In genomic region chr17:85400751-85401150, GRCm38 (mm10) we compare ENCODE assay signal across 22 mouse cellular contexts.
"Had no signal": no experiment of that assay in that cellular context is flagged by ENCODE, and none has a peak within 500 bp of the region (broad histone marks: within the 10 kb centered on the region; RNA-seq: fewer than 3 reads in every experiment).

No protein-coding gene starts in this region.

- DNase-seq: kidney, adult 2 months; kidney, postnatal 25 days; layer of hippocampus, adult 9-11 months; lung, adult 18-20 months; lung, postnatal 10 days; lung, postnatal 36 days; midbrain, embryonic 14.5 days; right cerebral cortex, adult 18-20 months; right cerebral cortex, postnatal 14 days; right cerebral cortex, postnatal 4 days; thymus, adult 2 months; thymus, postnatal 25 days had no signal

- H3K36me3 ChIP-seq: lung, embryonic 15.5 days; midbrain, embryonic 10.5 days; neural tube, embryonic 12.5 days; neural tube, embryonic 15.5 days; stomach, embryonic 15.5 days had no signal

- H3K9ac ChIP-seq: liver, embryonic 14.5 days; lung, embryonic 15.5 days; neural tube, embryonic 12.5 days; neural tube, embryonic 15.5 days; stomach, embryonic 15.5 days had no signal

- H3K27ac ChIP-seq: kidney, postnatal 0 days; layer of hippocampus, adult 2 months; liver, embryonic 14.5 days; lung, embryonic 15.5 days; midbrain, embryonic 10.5 days; neural tube, embryonic 12.5 days; neural tube, embryonic 15.5 days; stomach, embryonic 15.5 days had no signal

- H3K27me3 ChIP-seq: lung, embryonic 15.5 days; megakaryocyte, embryonic 14.5 days; neural tube, embryonic 12.5 days; neural tube, embryonic 15.5 days; stomach, embryonic 15.5 days had no signal

- H3K9me3 ChIP-seq: lung, embryonic 15.5 days; midbrain, embryonic 10.5 days; neural tube, embryonic 12.5 days; neural tube, embryonic 15.5 days; stomach, embryonic 15.5 days had no signal

- H3K4me3 ChIP-seq: layer of hippocampus, adult 2 months; lung, embryonic 15.5 days; megakaryocyte, embryonic 14.5 days; midbrain, embryonic 10.5 days; neural tube, embryonic 12.5 days; neural tube, embryonic 15.5 days; stomach, embryonic 15.5 days had no signal

- H3K4me1 ChIP-seq: lung, embryonic 15.5 days; megakaryocyte, embryonic 14.5 days; stomach, embryonic 15.5 days had no signal

- H3K4me2 ChIP-seq: liver, embryonic 11.5 days; lung, embryonic 15.5 days; neural tube, embryonic 12.5 days; neural tube, embryonic 15.5 days; stomach, embryonic 15.5 days had no signal
